Mouse (Mus musculus) C2C12 (cell line): ENCODE results near the gene Nostrin. TPM values are rescaled to one million over a fixed set of nuclear protein-coding genes. Genes with fewer than 3 reads are reported as not detected.

Source experiments
- H3K27me3 ChIP-seq: one replicate; pipeline ENCODE4 v1.6.1; 2011; ENCODE audit not compliant: control insufficient read depth, insufficient read depth, insufficient read length
- H3K36me3 ChIP-seq: one replicate; pipeline ENCODE4 v1.6.1; 2011; ENCODE audit not compliant: control insufficient read depth, insufficient read depth
- H3K4me3 ChIP-seq: one replicate; pipeline ENCODE4 v1.5.1; 2011; ENCODE audit warnings: mild to moderate bottlenecking, control low read depth; ENCODE audit not compliant: poor library complexity, insufficient read depth, severe bottlenecking
- H3K79me2 ChIP-seq: one replicate; pipeline ENCODE4 v1.6.1; 2011; ENCODE audit not compliant: control insufficient read depth, insufficient read depth
- H3K79me3 ChIP-seq: one replicate; pipeline ENCODE4 v1.6.1; 2011; ENCODE audit warnings: low read depth, control low read depth
- H3ac ChIP-seq: one replicate; pipeline ENCODE3; 2011; ENCODE audit warnings: low read depth; ENCODE audit not compliant: control insufficient read depth, insufficient read length
- CEBPB ChIP-seq: IDR thresholded peaks from one replicate; pipeline ENCODE4 v1.6.1; 2011; ENCODE audit warnings: low read depth, mild to moderate bottlenecking, control low read depth, moderate library complexity
- CTCF ChIP-seq: IDR thresholded peaks from one replicate; pipeline ENCODE4 v1.5.1; 2011; ENCODE audit not compliant: control insufficient read depth, insufficient read depth, insufficient read length
- FOSL1 ChIP-seq: IDR thresholded peaks from one replicate; pipeline ENCODE4 v1.8.0; 2011; ENCODE audit warnings: mild to moderate bottlenecking, low read length; ENCODE audit not compliant: poor library complexity, insufficient read depth, severe bottlenecking
- MAX ChIP-seq: IDR thresholded peaks from one replicate; pipeline ENCODE4 v1.6.1; 2011; ENCODE audit warnings: mild to moderate bottlenecking, control low read depth
- MYOD1 ChIP-seq: IDR thresholded peaks from one replicate; pipeline ENCODE4 v1.6.1; 2011; ENCODE audit warnings: low read depth; ENCODE audit not compliant: control insufficient read depth, insufficient read length
- MYOG ChIP-seq: IDR thresholded peaks from one replicate; pipeline ENCODE4 v1.6.1; 2011; ENCODE audit not compliant: control insufficient read depth, insufficient read length; ENCODE audit errors: extremely low read depth
- USF1 ChIP-seq: IDR thresholded peaks from one replicate; pipeline ENCODE4 v1.6.1; 2011; ENCODE audit warnings: low read depth, mild to moderate bottlenecking, control low read depth, moderate library complexity
- polyA plus RNA-seq: library from polyadenylated mRNA; unstranded; fragments of >200 nt; fragmentation: generic; extraction: Trizol; gene quantifications from one replicate; pipeline ENCODE4 v1.2.1, GENCODE M21; 2012; ENCODE audit warnings: missing spikeins

Nostrin gene
- polyA plus RNA-seq, 1 experiment, result 0.02 TPM

GRCm38 (mm10) chr2:69132488-69133040 lies 3.0 kb upstream of the Nostrin start:
- H3K27me3 ChIP-seq, result no peaks in the 10 kb centered on the region
- H3K79me3 ChIP-seq, result no peaks in the 10 kb centered on the region
- H3K79me2 ChIP-seq, result no peaks in the 10 kb centered on the region
- H3K4me3 ChIP-seq, result no peak overlapping the region
- TF ChIP-seq FOSL1 (no peak), CEBPB (no peak), MYOD1 (no peak), MYOG (no peak), MAX (no peak), USF1 (no peak), CTCF (no peak)
- no peak overlapping the region for H3ac ChIP-seq
- H3K36me3 ChIP-seq, result no peaks in the 10 kb centered on the region

- H3K4me3 ChIP-seq, result no peak overlapping the region
- no peaks in the 10 kb centered on the region for H3K79me3 ChIP-seq
- no peaks in the 10 kb centered on the region for H3K36me3 ChIP-seq
- no peak overlapping the region for H3ac ChIP-seq
- H3K79me2 ChIP-seq, result no peaks in the 10 kb centered on the region
- no peak for TF ChIP-seq MAX
- H3K27me3 ChIP-seq, result no peaks in the 10 kb centered on the region
Observed at GRCm38 (mm10) chr2:69134186-69134585, 1.4 kb upstream of the Nostrin start.

GRCm38 (mm10) chr2:69134937-69135336 lies 663 bp upstream of the Nostrin start:
- Histone ChIP-seq H3K27me3 (no peaks in the 10 kb centered on the region), H3K79me2 (no peaks in the 10 kb centered on the region), H3K36me3 (no peaks in the 10 kb centered on the region), H3ac (no peak overlapping the region), H3K79me3 (no peaks in the 10 kb centered on the region), H3K4me3 (no peak overlapping the region)
- no peak for TF ChIP-seq CEBPB
- no peak for TF ChIP-seq MAX
- TF ChIP-seq CTCF, result no peak
- no peak for TF ChIP-seq MYOD1
- no peak for TF ChIP-seq FOSL1
- TF ChIP-seq USF1, result no peak
- TF ChIP-seq MYOG, result no peak

- Histone ChIP-seq H3K79me2 (no peaks in the 10 kb centered on the region), H3K36me3 (no peaks in the 10 kb centered on the region), H3K4me3 (no peak overlapping the region), H3K79me3 (no peaks in the 10 kb centered on the region), H3ac (no peak overlapping the region), H3K27me3 (no peaks in the 10 kb centered on the region)
- TF ChIP-seq CEBPB (no peak), MYOG (no peak), FOSL1 (no peak), USF1 (no peak), MAX (no peak), CTCF (no peak), MYOD1 (no peak)
Observed at GRCm38 (mm10) chr2:69137406-69138084, 1.9 kb downstream of the Nostrin start.

- H3K79me3 ChIP-seq, result no peaks in the 10 kb centered on the region
- no peak overlapping the region for H3ac ChIP-seq
- H3K27me3 ChIP-seq, result no peaks in the 10 kb centered on the region
- no peaks in the 10 kb centered on the region for H3K36me3 ChIP-seq
- no peaks in the 10 kb centered on the region for H3K79me2 ChIP-seq
- H3K4me3 ChIP-seq, result no peak overlapping the region
- TF ChIP-seq MAX, result no peak
- peak; percentile 72 for TF ChIP-seq MYOD1
Observed at GRCm38 (mm10) chr2:69138759-69139158, 3.2 kb downstream of the Nostrin start.

GRCm38 (mm10) chr2:69140215-69140614 lies 4.6 kb downstream of the Nostrin start:
- no peak overlapping the region for H3K4me3 ChIP-seq
- no peaks in the 10 kb centered on the region for H3K36me3 ChIP-seq
- H3ac ChIP-seq, result no peak overlapping the region
- TF ChIP-seq USF1 (no peak), MYOG (no peak), MAX (no peak), CEBPB (no peak), CTCF (no peak), FOSL1 (no peak), MYOD1 (no peak)
- H3K27me3 ChIP-seq, result no peaks in the 10 kb centered on the region
- no peaks in the 10 kb centered on the region for H3K79me2 ChIP-seq
- no peaks in the 10 kb centered on the region for H3K79me3 ChIP-seq
